In the genomic region with DNA sequence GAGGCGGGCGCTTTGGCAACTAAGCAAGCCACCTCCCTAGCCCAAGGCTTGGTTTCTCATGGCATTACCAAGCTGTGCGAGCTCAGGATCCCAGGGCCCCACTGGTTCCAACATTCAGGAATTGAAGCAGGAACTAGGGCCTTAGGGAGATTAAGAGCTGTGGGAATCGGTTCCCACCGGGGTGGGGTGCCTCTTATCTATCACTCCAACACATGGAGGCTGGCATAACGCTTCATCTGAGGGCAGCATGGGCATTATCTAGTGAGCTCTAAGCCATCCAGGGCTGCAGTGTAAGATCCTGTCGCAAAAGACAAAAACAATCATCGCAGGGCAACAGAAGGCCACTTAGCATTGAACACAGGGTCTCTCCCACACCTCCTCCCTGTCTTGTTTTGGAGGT, we compare ENCODE assay signal across 23 mouse cellular contexts. TPM values are rescaled to one million over a fixed set of nuclear protein-coding genes. Genes with fewer than 3 reads are reported as not detected.
A peak's percentile ranks its signal among the peaks of the same experiment; 100 is the strongest.
DNase-seq lines count a peak whose midpoint lies in the region; ATAC-seq lines count a peak whose summit lies in the region.
"Had no signal": no experiment of that assay in that cellular context is flagged by ENCODE, and none has a peak within 500 bp of the region (broad histone marks: within the 10 kb centered on the region; RNA-seq: fewer than 3 reads in every experiment).

No protein-coding gene starts in this region.

- H3K27me3 ChIP-seq in lung, embryonic 16.5 days (ENCODE audit: control insufficient read depth, insufficient read depth, low read depth, low read length): no peaks in the 10 kb centered on the region
- H3K27me3 ChIP-seq in erythroblast, embryonic 14.5 days (ENCODE audit: control insufficient read depth): peaks cover 11% of the 10 kb centered on the region
- peaks cover 7% of the 10 kb centered on the region for H3K27me3 ChIP-seq in liver, embryonic 15.5 days
- no peaks in the 10 kb centered on the region for H3K27me3 ChIP-seq in midbrain, embryonic 14.5 days (ENCODE audit: control insufficient read depth, insufficient read depth, low read length)
- H3K27me3 ChIP-seq: embryonic facial prominence, embryonic 12.5 days; lung, embryonic 15.5 days; midbrain, embryonic 15.5 days; neural tube, embryonic 15.5 days had no signal

- H3K4me2 ChIP-seq in lung, embryonic 16.5 days (ENCODE audit: low read depth, low read length): no peak overlapping the region
- H3K4me2 ChIP-seq in liver, embryonic 15.5 days: peak overlapping the region; percentile 69
- H3K4me2 ChIP-seq in midbrain, embryonic 14.5 days (ENCODE audit: low read length): no peak overlapping the region
- H3K4me2 ChIP-seq: embryonic facial prominence, embryonic 12.5 days; lung, embryonic 15.5 days; midbrain, embryonic 15.5 days; neural tube, embryonic 15.5 days had no signal

- H3K4me3 ChIP-seq in lung, embryonic 16.5 days (ENCODE audit: low read length): no peak overlapping the region
- H3K4me3 ChIP-seq in erythroblast, embryonic 14.5 days (replicated peaks): peak overlapping the region; percentile 62
- peak overlapping the region; percentile 45 for H3K4me3 ChIP-seq in liver, embryonic 15.5 days (replicated peaks)
- no peak overlapping the region for H3K4me3 ChIP-seq in midbrain, embryonic 14.5 days (replicated peaks; ENCODE audit: low read depth, low read length)
- H3K4me3 ChIP-seq: embryonic facial prominence, embryonic 12.5 days; forebrain, embryonic 10.5 days; limb, embryonic 13.5 days; lung, embryonic 15.5 days; midbrain, embryonic 15.5 days; myocyte; neural tube, embryonic 15.5 days had no signal

- DNase-seq in lung, postnatal 36 days: no peak
- no peak for DNase-seq in neural tube, embryonic 10.5 days (ENCODE audit: extremely low spot score, low spot score)
- no peak for DNase-seq in embryo, embryonic 9.5 days (ENCODE audit: extremely low spot score)
- no peak for DNase-seq in midbrain, embryonic 14.5 days
- DNase-seq: adrenal gland, postnatal 25 days; cerebellum, adult 8-10 months; heart, postnatal 4 days; kidney, adult 18-20 months; thymus, postnatal 25 days had no signal

- H3K36me3 ChIP-seq in lung, embryonic 16.5 days (ENCODE audit: control insufficient read depth, insufficient read depth, low read length): no peaks in the 10 kb centered on the region
- no peaks in the 10 kb centered on the region; the same call in 1 of the 2 replicates for H3K36me3 ChIP-seq in erythroblast, embryonic 14.5 days (ENCODE audit: control insufficient read depth)
- no peaks in the 10 kb centered on the region for H3K36me3 ChIP-seq in liver, embryonic 15.5 days (replicated peaks)
- H3K36me3 ChIP-seq in midbrain, embryonic 14.5 days (ENCODE audit: control insufficient read depth, insufficient read depth, low read length): no peaks in the 10 kb centered on the region
- H3K36me3 ChIP-seq: embryonic facial prominence, embryonic 12.5 days; forebrain, embryonic 10.5 days; G1E; limb, embryonic 13.5 days; lung, embryonic 15.5 days; midbrain, embryonic 15.5 days; neural tube, embryonic 15.5 days had no signal

- 0 out of 2 replicates have a peak, but pooled peaks cover 3% of the 10 kb centered on the region for H3K4me1 ChIP-seq in lung, embryonic 16.5 days (replicated peaks; ENCODE audit: control insufficient read depth, insufficient read depth, low read length)
- H3K4me1 ChIP-seq in erythroblast, embryonic 14.5 days (ENCODE audit: control insufficient read depth): peaks cover 71% of the 10 kb centered on the region
- peaks cover 63% of the 10 kb centered on the region for H3K4me1 ChIP-seq in liver, embryonic 15.5 days (replicated peaks)
- H3K4me1 ChIP-seq in midbrain, embryonic 14.5 days (ENCODE audit: control insufficient read depth, insufficient read depth, low read length): no peaks in the 10 kb centered on the region
- H3K4me1 ChIP-seq: embryonic facial prominence, embryonic 12.5 days; lung, embryonic 15.5 days had no signal

- WGBS in lung, embryonic 16.5 days: 79% methylated on average over 8 of the region's 8 CpGs
- 34% methylated on average over 8 of the region's 8 CpGs for WGBS in liver, embryonic 15.5 days (ENCODE audit: insufficient replicate concordance)
- WGBS in midbrain, embryonic 14.5 days: 82% methylated on average over 8 of the region's 8 CpGs

- no peak overlapping the region for H3K27ac ChIP-seq in lung, embryonic 16.5 days (ENCODE audit: low read length)
- H3K27ac ChIP-seq in liver, embryonic 15.5 days (replicated peaks): peak overlapping the region; percentile 97
- no peak overlapping the region for H3K27ac ChIP-seq in midbrain, embryonic 14.5 days (replicated peaks; ENCODE audit: low read depth, low read length)
- H3K27ac ChIP-seq: embryonic facial prominence, embryonic 12.5 days; forebrain, embryonic 10.5 days; kidney, postnatal 0 days; limb, embryonic 13.5 days; lung, embryonic 15.5 days; midbrain, embryonic 15.5 days; neural tube, embryonic 15.5 days had no signal

- no peaks in the 10 kb centered on the region for H3K9me3 ChIP-seq in lung, embryonic 16.5 days (ENCODE audit: control insufficient read depth, low read length)
- H3K9me3 ChIP-seq in erythroblast, embryonic 14.5 days (ENCODE audit: control insufficient read depth, low read length): no peaks in the 10 kb centered on the region
- no peaks in the 10 kb centered on the region for H3K9me3 ChIP-seq in liver, embryonic 15.5 days (replicated peaks)
- no peaks in the 10 kb centered on the region for H3K9me3 ChIP-seq in midbrain, embryonic 14.5 days (ENCODE audit: control insufficient read depth, low read length)
- H3K9me3 ChIP-seq: embryonic facial prominence, embryonic 12.5 days; forebrain, embryonic 10.5 days; G1E; limb, embryonic 13.5 days; lung, embryonic 15.5 days; midbrain, embryonic 15.5 days; neural tube, embryonic 15.5 days had no signal

- H3K9ac ChIP-seq in lung, embryonic 16.5 days (ENCODE audit: low read length): 0 out of 2 replicates have a peak overlapping the region, but pooled peaks have one; percentile 9
- H3K9ac ChIP-seq in liver, embryonic 15.5 days: peak overlapping the region; percentile 50; the same call in 1 of the 2 replicates
- no peak overlapping the region for H3K9ac ChIP-seq in midbrain, embryonic 14.5 days (replicated peaks; ENCODE audit: low read length)
- H3K9ac ChIP-seq: embryonic facial prominence, embryonic 12.5 days; limb, embryonic 13.5 days; lung, embryonic 15.5 days; midbrain, embryonic 15.5 days; neural tube, embryonic 15.5 days had no signal

- ATAC-seq in lung, embryonic 16.5 days (ENCODE audit: low read depth): no peak
- ATAC-seq in liver, embryonic 15.5 days (ENCODE audit: insufficient read depth): peak; percentile 43
- no peak for ATAC-seq in midbrain, embryonic 14.5 days (ENCODE audit: low FRiP score, low TSS enrichment)
- ATAC-seq: hindbrain, embryonic 16.5 days; midbrain, embryonic 15.5 days had no signal

RNA-seq across cellular contexts. Expression of gene Fabp3, which starts 13.9 kb away (rescaled TPM):
- polyA plus RNA-seq in lung, embryonic 16.5 days (2015; fragmentation: Nextera tagmentation; extraction: Ambion mirVana): 41.0 and 54.4 TPM in 2 replicates
- polyA plus RNA-seq in erythroblast, embryonic 14.5 days (2012): not detected in 2 replicates
- 4.0 and 4.5 TPM in 2 replicates for polyA plus RNA-seq in liver, embryonic 15.5 days (2015; fragmentation: Nextera tagmentation; extraction: Ambion mirVana)
- 170 and 260 TPM in 2 replicates for polyA plus RNA-seq in midbrain, embryonic 14.5 days (2014; fragmentation: Nextera tagmentation; extraction: Ambion mirVana)
- polyA plus RNA-seq: G1E had no signal

RNA-seq across cellular contexts. Expression of gene Gm10570, which starts 14.0 kb away (rescaled TPM):
- polyA plus RNA-seq in lung, embryonic 16.5 days (2015; fragmentation: Nextera tagmentation; extraction: Ambion mirVana): not detected in 2 replicates
- polyA plus RNA-seq in erythroblast, embryonic 14.5 days (2012): not detected in 2 replicates
- not detected in 2 replicates for polyA plus RNA-seq in liver, embryonic 15.5 days (2015; fragmentation: Nextera tagmentation; extraction: Ambion mirVana)
- 0.65 TPM in 1 of 2 replicates, not detected in the other for polyA plus RNA-seq in midbrain, embryonic 14.5 days (2014; fragmentation: Nextera tagmentation; extraction: Ambion mirVana)
- polyA plus RNA-seq: embryonic facial prominence, embryonic 12.5 days; forebrain, embryonic 10.5 days; G1E; limb, embryonic 13.5 days; lung, embryonic 15.5 days; spleen, adult 2 months had no signal

RNA-seq across cellular contexts. Expression of gene Serinc2, which starts 15.5 kb away (rescaled TPM):
- 19.9 and 20.4 TPM in 2 replicates for polyA plus RNA-seq in lung, embryonic 16.5 days (2015; fragmentation: Nextera tagmentation; extraction: Ambion mirVana)
- polyA plus RNA-seq in erythroblast, embryonic 14.5 days (2012): not detected in 2 replicates
- polyA plus RNA-seq in liver, embryonic 15.5 days (2015; fragmentation: Nextera tagmentation; extraction: Ambion mirVana): 1.1 and 1.3 TPM in 2 replicates
- 49.2 and 52.1 TPM in 2 replicates for polyA plus RNA-seq in midbrain, embryonic 14.5 days (2014; fragmentation: Nextera tagmentation; extraction: Ambion mirVana)
- polyA plus RNA-seq: G1E had no signal

Comparison
In these comparisons a context has a peak if more than half of its experiments do, and no peak if none do; other contexts are left out.
1. H3K4me3 ChIP-seq: peak in erythroblast, embryonic 14.5 days (single experiment) and liver, embryonic 15.5 days (single experiment); none in lung, embryonic 16.5 days (single experiment) and midbrain, embryonic 14.5 days (single experiment).